ENCODE assay signal across 13 mouse cellular contexts in genomic region chr17:84865158-84865557, GRCm38 (mm10).
DNase-seq lines count a peak whose midpoint lies in the region; ATAC-seq and TF ChIP-seq lines count a peak whose summit lies in the region.
"Had no signal": no experiment of that assay in that cellular context is flagged by ENCODE, and none has a peak within 500 bp of the region (broad histone marks: within the 10 kb centered on the region; RNA-seq: fewer than 3 reads in every experiment).

No protein-coding gene starts in this region.

- H3K27me3 ChIP-seq in liver, postnatal 0 days (ENCODE audit: insufficient read depth, low read length), result no peaks in the 10 kb centered on the region
- H3K27me3 ChIP-seq in liver, embryonic 12.5 days (replicated peaks), result no peaks in the 10 kb centered on the region
- H3K27me3 ChIP-seq in heart, embryonic 10.5 days (ENCODE audit: insufficient read depth, poor library complexity, severe bottlenecking), result no peaks in the 10 kb centered on the region
- no peaks in the 10 kb centered on the region for H3K27me3 ChIP-seq in lung, postnatal 0 days (replicated peaks; ENCODE audit: insufficient read depth, low read length)
- H3K27me3 ChIP-seq: hindbrain, embryonic 12.5 days; liver, embryonic 15.5 days; midbrain, embryonic 12.5 days had no signal

- TF ChIP-seq EP300 in liver, postnatal 0 days (IDR thresholded peaks at IDR 0.05; ENCODE audit: low read depth), result peak; percentile 16; the same call in 1 of the 2 replicates
- TF ChIP-seq EP300 in lung, postnatal 0 days (IDR thresholded peaks at IDR 0.05), result no peak

- peak; percentile 96 for ATAC-seq in cerebellum, adult (ENCODE audit: insufficient number of reproducible peaks, low FRiP score, low TSS enrichment)
- ATAC-seq in liver, postnatal 0 days, result peak; percentile 95
- no peak for ATAC-seq in liver, embryonic 12.5 days
- no peak for ATAC-seq in lung, postnatal 0 days

- no peaks in the 10 kb centered on the region for H3K4me1 ChIP-seq in liver, postnatal 0 days (ENCODE audit: insufficient read depth)
- no peaks in the 10 kb centered on the region for H3K4me1 ChIP-seq in liver, embryonic 12.5 days
- no peaks in the 10 kb centered on the region for H3K4me1 ChIP-seq in heart, embryonic 10.5 days
- no peaks in the 10 kb centered on the region for H3K4me1 ChIP-seq in lung, postnatal 0 days (ENCODE audit: insufficient read depth, low read depth, low read length)
- H3K4me1 ChIP-seq: hindbrain, embryonic 12.5 days; liver, embryonic 15.5 days; midbrain, embryonic 12.5 days had no signal

- no peaks in the 10 kb centered on the region for H3K36me3 ChIP-seq in liver, postnatal 0 days (replicated peaks; ENCODE audit: insufficient read depth, low read length)
- no peaks in the 10 kb centered on the region for H3K36me3 ChIP-seq in liver, embryonic 12.5 days
- no peaks in the 10 kb centered on the region for H3K36me3 ChIP-seq in heart, embryonic 10.5 days
- no peaks in the 10 kb centered on the region for H3K36me3 ChIP-seq in lung, postnatal 0 days (ENCODE audit: insufficient read depth, low read length)
- H3K36me3 ChIP-seq: hindbrain, embryonic 12.5 days; liver, embryonic 15.5 days; midbrain, embryonic 12.5 days had no signal

- no peak overlapping the region for H3K4me2 ChIP-seq in liver, postnatal 0 days (ENCODE audit: low read depth, low read length)
- no peak overlapping the region for H3K4me2 ChIP-seq in liver, embryonic 12.5 days
- H3K4me2 ChIP-seq in lung, postnatal 0 days (replicated peaks; ENCODE audit: low read depth, low read length), result no peak overlapping the region
- H3K4me2 ChIP-seq: hindbrain, embryonic 12.5 days; liver, embryonic 15.5 days; midbrain, embryonic 12.5 days had no signal

- 39% methylated on average over 2 of the region's 2 CpGs for WGBS in liver, postnatal 0 days (ENCODE audit: insufficient replicate concordance)
- WGBS in liver, embryonic 12.5 days (ENCODE audit: insufficient replicate concordance), result 49% methylated on average over 2 of the region's 2 CpGs
- WGBS in heart, embryonic 10.5 days, result 45% methylated on average over 2 of the region's 2 CpGs
- WGBS in lung, postnatal 0 days, result 61% methylated on average over 2 of the region's 2 CpGs

- H3K9me3 ChIP-seq in liver, postnatal 0 days (ENCODE audit: low read length), result no peaks in the 10 kb centered on the region
- no peaks in the 10 kb centered on the region for H3K9me3 ChIP-seq in liver, embryonic 12.5 days (replicated peaks)
- H3K9me3 ChIP-seq in heart, embryonic 10.5 days, result no peaks in the 10 kb centered on the region
- no peaks in the 10 kb centered on the region for H3K9me3 ChIP-seq in lung, postnatal 0 days (ENCODE audit: low read length)
- H3K9me3 ChIP-seq: hindbrain, embryonic 12.5 days; liver, embryonic 15.5 days had no signal

- no peak for TF ChIP-seq CTCF in liver, postnatal 0 days (IDR thresholded peaks at IDR 0.05; ENCODE audit: low read depth)
- TF ChIP-seq CTCF in lung, postnatal 0 days (IDR thresholded peaks at IDR 0.05), result no peak

- H3K9ac ChIP-seq in liver, postnatal 0 days (replicated peaks), result no peak overlapping the region
- H3K9ac ChIP-seq in liver, embryonic 12.5 days, result no peak overlapping the region
- H3K9ac ChIP-seq in lung, postnatal 0 days (replicated peaks; ENCODE audit: low read depth), result no peak overlapping the region
- H3K9ac ChIP-seq: hindbrain, embryonic 12.5 days; liver, embryonic 15.5 days; midbrain, embryonic 12.5 days had no signal

- no peak overlapping the region for H3K4me3 ChIP-seq in liver, postnatal 0 days (ENCODE audit: low read depth, low read length)
- no peak overlapping the region for H3K4me3 ChIP-seq in liver, embryonic 12.5 days
- no peak overlapping the region for H3K4me3 ChIP-seq in heart, embryonic 10.5 days
- H3K4me3 ChIP-seq in lung, postnatal 0 days (ENCODE audit: low read depth, low read length), result no peak overlapping the region
- H3K4me3 ChIP-seq: erythroblast, embryonic 14.5 days; hindbrain, embryonic 12.5 days; liver, embryonic 15.5 days; midbrain, embryonic 12.5 days had no signal

- no peak overlapping the region for H3K27ac ChIP-seq in liver, postnatal 0 days (ENCODE audit: low read depth)
- no peak overlapping the region for H3K27ac ChIP-seq in liver, embryonic 12.5 days
- no peak overlapping the region for H3K27ac ChIP-seq in heart, embryonic 10.5 days
- H3K27ac ChIP-seq in lung, postnatal 0 days (ENCODE audit: low read length), result no peak overlapping the region
- H3K27ac ChIP-seq: hindbrain, embryonic 12.5 days; liver, embryonic 15.5 days; midbrain, embryonic 12.5 days had no signal

- no peak for DNase-seq in cerebellum, postnatal 4 days (ENCODE audit: low spot score in 2 of 2)
- peak; percentile 23 for DNase-seq in liver, postnatal 0 days
- DNase-seq in heart, embryonic 10.5 days (ENCODE audit: low spot score), result peak; percentile 33
- peak; percentile 72 for DNase-seq in telencephalon, adult 2 months (ENCODE audit: low read depth, low spot score)
- DNase-seq in lung, postnatal 0 days (ENCODE audit: low spot score), result no peak
- no peak for DNase-seq in neural tube, embryonic 10.5 days (ENCODE audit: extremely low spot score, low spot score)
- DNase-seq: kidney, postnatal 10 days had no signal

Comparison
In these comparisons a context has a peak if more than half of its experiments do, and no peak if none do; other contexts are left out.
1. ATAC-seq: peak in cerebellum, adult (single experiment) and liver, postnatal 0 days (single experiment); none in liver, embryonic 12.5 days (single experiment) and lung, postnatal 0 days (single experiment).
2. DNase-seq: peak in liver, postnatal 0 days (single experiment), heart, embryonic 10.5 days (single experiment) and telencephalon, adult 2 months (single experiment); none in cerebellum, postnatal 4 days (0 of 2), lung, postnatal 0 days (single experiment) and neural tube, embryonic 10.5 days (single experiment).